Mouse (Mus musculus): Measurements from ENCODE around the gene Brs3. TPM values are rescaled to one million over a fixed set of nuclear protein-coding genes. Genes with fewer than 3 reads are reported as not detected.

Gene Brs3
- total and polyA plus RNA-seq, 2 experiments from 2014 or later, result 0.21 to 0.44 TPM

GRCm38 (mm10) chrX:57087806-57088205, 44.9 kb downstream of the Brs3 start, which contains the start of gene Vgll1:
TSS of gene Vgll1 (plus strand) at chrX:57088106.
- no peaks in the 10 kb centered on the region for H3K9me3 ChIP-seq (ENCODE audit: low read length)
- H3K4me3 ChIP-seq (ENCODE audit: low read length), result no peak within 1 kb of the TSS
- no peaks in the 10 kb centered on the region for H3K36me3 ChIP-seq (ENCODE audit: insufficient read depth, low read length)
- DNase-seq (ENCODE audit: low spot score) (no peak), ATAC-seq (no peak)
- TF ChIP-seq CTCF (IDR thresholded peaks at IDR 0.05; ENCODE audit: low read depth), result no peak
- H3K9ac ChIP-seq (replicated peaks; ENCODE audit: low read length), result no peak within 1 kb of the TSS
- 81% methylated on average over 4 of the region's 4 CpGs for WGBS
- no peaks in the 10 kb centered on the region for H3K4me1 ChIP-seq (ENCODE audit: insufficient read depth, low read length)
- no peak within 1 kb of the TSS for H3K4me2 ChIP-seq (ENCODE audit: low read depth, low read length)
- H3K27me3 ChIP-seq (ENCODE audit: insufficient read depth, low read length), result no peaks in the 10 kb centered on the region
- no peak within 1 kb of the TSS for H3K27ac ChIP-seq

Other genes with a start within 250 kb of the Brs3 start
- gene Map7d3, start 220.7 kb upstream of the Brs3 start, total RNA-seq (2014; rRNA removed), result not detected in 2 replicates
- gene Map7d3, start 220.7 kb upstream of the Brs3 start, polyA plus RNA-seq (2015; fragmentation: Nextera tagmentation; extraction: Ambion mirVana), result 0.68 and 1.6 TPM in 2 replicates
- not detected in 2 replicates for gene Adgrg4, start 172.9 kb upstream of the Brs3 start, total RNA-seq (2014; rRNA removed)
- not detected in 2 replicates for gene Adgrg4, start 172.9 kb upstream of the Brs3 start, polyA plus RNA-seq (2015; fragmentation: Nextera tagmentation; extraction: Ambion mirVana)
- gene Htatsf1, start 10.5 kb downstream of the Brs3 start, total RNA-seq (2014; rRNA removed), result 41.0 and 42.0 TPM in 2 replicates
- 95.8 and 101 TPM in 2 replicates for gene Htatsf1, start 10.5 kb downstream of the Brs3 start, polyA plus RNA-seq (2015; fragmentation: Nextera tagmentation; extraction: Ambion mirVana)
- not detected in 2 replicates for gene Vgll1, start 45.0 kb downstream of the Brs3 start, total RNA-seq (2014; rRNA removed)
- gene Vgll1, start 45.0 kb downstream of the Brs3 start, polyA plus RNA-seq (2015; fragmentation: Nextera tagmentation; extraction: Ambion mirVana), result not detected in 2 replicates
- gene Cd40lg, start 169.1 kb downstream of the Brs3 start, total RNA-seq (2014; rRNA removed), result not detected in 2 replicates
- not detected in 2 replicates for gene Cd40lg, start 169.1 kb downstream of the Brs3 start, polyA plus RNA-seq (2015; fragmentation: Nextera tagmentation; extraction: Ambion mirVana)

All from hindbrain, postnatal 0 days (tissue).